10 mouse cellular contexts compared by ENCODE assay signal in the genomic region with DNA sequence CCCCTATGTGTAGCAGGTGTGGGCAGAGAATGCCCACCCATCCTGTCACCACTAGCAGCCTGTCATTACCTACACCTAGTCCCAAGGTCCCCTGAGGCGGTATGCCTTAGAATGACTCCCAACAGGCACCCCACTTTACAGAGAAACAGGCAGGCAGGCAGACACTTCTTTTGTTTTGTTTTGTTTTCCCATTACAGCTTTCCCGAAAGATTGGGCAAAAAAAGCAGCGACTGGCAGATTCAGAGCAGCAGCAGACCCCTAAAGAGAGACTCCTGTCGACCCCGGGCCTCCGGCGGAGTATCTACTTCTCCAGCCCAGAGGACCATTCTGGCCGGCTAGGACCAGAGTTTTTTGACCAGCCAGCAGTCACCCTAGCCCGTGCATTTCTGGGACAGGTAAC. TPM values are rescaled to one million over a fixed set of nuclear protein-coding genes. Genes with fewer than 3 reads are reported as not detected.
DNase-seq lines count a peak whose midpoint lies in the region; ATAC-seq and TF ChIP-seq lines count a peak whose summit lies in the region.
"Had no signal": no experiment of that assay in that cellular context is flagged by ENCODE, and none has a peak within 500 bp of the region (broad histone marks: within the 10 kb centered on the region; RNA-seq: fewer than 3 reads in every experiment).

No protein-coding gene starts in this region.

- no peak for TF ChIP-seq RAD21 in CH12.LX (IDR thresholded peaks at IDR 0.05; ENCODE audit: low read depth, low read length)

- no peak for TF ChIP-seq CTCF in CH12.LX (conservative IDR thresholded peaks at IDR 0.05 in 1 of 2, IDR thresholded peaks at IDR 0.05 in 1 of 2; ENCODE audit: low read depth in 2 of 2, low read length in 2 of 2)

- TF ChIP-seq POLR2A in CH12.LX (IDR thresholded peaks at IDR 0.05; ENCODE audit: low read depth, low read length), result no peak

- H3K9ac ChIP-seq in heart, embryonic 13.5 days, result peak overlapping the region; percentile 90; the same call in 1 of the 2 replicates
- no peak overlapping the region; the same call in 1 of the 2 replicates for H3K9ac ChIP-seq in CH12.LX (ENCODE audit: insufficient read depth, low read depth)
- H3K9ac ChIP-seq in forebrain, embryonic 13.5 days, result no peak overlapping the region
- H3K9ac ChIP-seq in liver, embryonic 16.5 days (ENCODE audit: low read depth, low read length), result peak overlapping the region; percentile 91; the same call in 1 of the 2 replicates

- peaks cover 51% of the 10 kb centered on the region for H3K4me1 ChIP-seq in heart, embryonic 13.5 days
- peaks cover 5 to 55% of the 10 kb centered on the region in 2 experiments for H3K4me1 ChIP-seq in CH12.LX (ENCODE audit: control insufficient read depth in 1 of 2, insufficient read depth in 2 of 2)
- peaks cover 36% of the 10 kb centered on the region for H3K4me1 ChIP-seq in forebrain, embryonic 13.5 days
- peaks cover 28% of the 10 kb centered on the region for H3K4me1 ChIP-seq in liver, embryonic 16.5 days (ENCODE audit: control insufficient read depth, low read depth, low read length)

- in situ Hi-C loops in CH12.LX (cut with MboI; ENCODE audit: low pct_ligation_motif_present, low pct_unique_long_range_greater_than_20kb, low sequenced_read_pairs), result no loop called here

- dilution Hi-C loops in CH12.LX (cut with MboI; ENCODE audit: extremely low pct_ligation_motif_present, extremely low pct_unique_long_range_greater_than_20kb, low sequenced_read_pairs), result no loop called here

- no peaks in the 10 kb centered on the region for H3K79me2 ChIP-seq in CH12.LX (replicated peaks; ENCODE audit: control insufficient read depth, extremely low read depth, insufficient read depth, poor library complexity, severe bottlenecking)

- no peak for TF ChIP-seq EP300 in CH12.LX (IDR thresholded peaks at IDR 0.05; ENCODE audit: low read length)

- no peak for DNase-seq in heart, adult 9 months (ENCODE audit: low spot score in 2 of 2)
- no peak for DNase-seq in CH12.LX (ENCODE audit: extremely low read depth)
- DNase-seq: kidney, adult 2 months had no signal

- no peaks in the 10 kb centered on the region for H3K9me3 ChIP-seq in heart, embryonic 13.5 days
- H3K9me3 ChIP-seq in CH12.LX (replicated peaks; ENCODE audit: low read length), result peaks cover 3% of the 10 kb centered on the region
- no peaks in the 10 kb centered on the region for H3K9me3 ChIP-seq in forebrain, embryonic 13.5 days (replicated peaks)
- no peaks in the 10 kb centered on the region for H3K9me3 ChIP-seq in liver, embryonic 16.5 days (replicated peaks; ENCODE audit: control insufficient read depth, low read length)

- H3K4me2 ChIP-seq in heart, embryonic 13.5 days, result peak overlapping the region; percentile 82
- H3K4me2 ChIP-seq in CH12.LX (ENCODE audit: insufficient read depth, low read depth, poor library complexity, severe bottlenecking), result peak overlapping the region; percentile 83; the same call in 1 of the 2 replicates
- H3K4me2 ChIP-seq in forebrain, embryonic 13.5 days, result peak overlapping the region; percentile 77
- peak overlapping the region; percentile 71 for H3K4me2 ChIP-seq in liver, embryonic 16.5 days (ENCODE audit: low read depth, low read length)

- 86% methylated on average over 9 of the region's 9 CpGs for WGBS in heart, embryonic 13.5 days
- 87% methylated on average over 9 of the region's 9 CpGs for WGBS in forebrain, embryonic 13.5 days
- 83% methylated on average over 9 of the region's 9 CpGs for WGBS in liver, embryonic 16.5 days (ENCODE audit: insufficient replicate concordance)

- no peak overlapping the region for H3K4me3 ChIP-seq in heart, embryonic 13.5 days
- H3K4me3 ChIP-seq in CH12.LX (replicated peaks in 1 of 3; ENCODE audit: low read depth in 2 of 3, low read length in 2 of 3, poor library complexity in 1 of 3), result no peak overlapping the region
- H3K4me3 ChIP-seq in forebrain, embryonic 13.5 days, result no peak overlapping the region
- H3K4me3 ChIP-seq in liver, embryonic 16.5 days (ENCODE audit: low read depth, low read length), result peak overlapping the region; percentile 78

- H3K27ac ChIP-seq in heart, embryonic 13.5 days (replicated peaks), result no peak overlapping the region
- no peak overlapping the region for H3K27ac ChIP-seq in CH12.LX (ENCODE audit: insufficient read depth, low read depth)
- no peak overlapping the region for H3K27ac ChIP-seq in forebrain, embryonic 13.5 days
- H3K27ac ChIP-seq in liver, embryonic 16.5 days (ENCODE audit: low read length), result peak overlapping the region; percentile 11; the same call in 1 of the 2 replicates

- ATAC-seq in heart, embryonic 13.5 days (ENCODE audit: extremely low read depth, insufficient number of reproducible peaks, low FRiP score, low TSS enrichment), result no peak
- no peak for ATAC-seq in forebrain, embryonic 13.5 days
- ATAC-seq in liver, embryonic 16.5 days (ENCODE audit: low read depth), result no peak
- ATAC-seq in frontal cortex, adult (ENCODE audit: low TSS enrichment), result no peak
- ATAC-seq in megakaryocyte-erythroid progenitor cell, adult 5-6 weeks (replicated peaks; ENCODE audit: low FRiP score, low TSS enrichment, poor library complexity, severe bottlenecking), result no peak
- ATAC-seq in cerebellum, adult (ENCODE audit: insufficient number of reproducible peaks, low FRiP score, low TSS enrichment), result no peak

- peaks cover 45% of the 10 kb centered on the region for H3K36me3 ChIP-seq in heart, embryonic 13.5 days
- H3K36me3 ChIP-seq in CH12.LX (replicated peaks in 1 of 2; ENCODE audit: control insufficient read depth in 1 of 2, insufficient read depth in 1 of 2, low read length in 1 of 2), result peaks cover 34 to 51% of the 10 kb centered on the region in 2 experiments
- peaks cover 40% of the 10 kb centered on the region for H3K36me3 ChIP-seq in forebrain, embryonic 13.5 days (ENCODE audit: poor library complexity, severe bottlenecking)
- H3K36me3 ChIP-seq in liver, embryonic 16.5 days (ENCODE audit: control insufficient read depth, insufficient read depth), result peaks cover 32% of the 10 kb centered on the region

- no peaks in the 10 kb centered on the region for H3K27me3 ChIP-seq in heart, embryonic 13.5 days (replicated peaks)
- peaks cover 17% of the 10 kb centered on the region for H3K27me3 ChIP-seq in CH12.LX (replicated peaks)
- peaks cover 25% of the 10 kb centered on the region for H3K27me3 ChIP-seq in forebrain, embryonic 13.5 days
- peaks cover 32% of the 10 kb centered on the region for H3K27me3 ChIP-seq in liver, embryonic 16.5 days (ENCODE audit: control insufficient read depth, insufficient read depth, low read depth, low read length)

RNA-seq across cellular contexts. Expression of a gene that starts 1.2 kb away (rescaled TPM):
- 19.7 and 21.2 TPM in 2 replicates for polyA plus RNA-seq in heart, embryonic 13.5 days (2015; fragmentation: Nextera tagmentation; extraction: Ambion mirVana)
- total RNA-seq in CH12.LX (2012; rRNA removed) (40.3 and 41.9 TPM in 2 replicates), CH12.LX (2014; rRNA removed) (36.2 and 39.1 TPM in 2 replicates)
- 39.6 and 41.5 TPM in 2 replicates for polyA plus RNA-seq in CH12.LX (2012; ENCODE audit: insufficient read length, low read depth)
- polyA plus RNA-seq in forebrain, embryonic 13.5 days (2015; fragmentation: Nextera tagmentation; extraction: Ambion mirVana), result 24.9 and 30.6 TPM in 2 replicates
- 18.5 and 19.6 TPM in 2 replicates for polyA plus RNA-seq in liver, embryonic 16.5 days (2015; fragmentation: Nextera tagmentation; extraction: Ambion mirVana)
- 11.1 and 18.5 TPM in 2 replicates for total RNA-seq in megakaryocyte-erythroid progenitor cell, adult 5-6 weeks (2014; fragmentation: Nextera tagmentation)
- total RNA-seq in megakaryocyte-erythroid progenitor cell, adult 5-6 weeks (2017), result 8.9 and 10.8 TPM in 2 replicates

RNA-seq across cellular contexts. Expression of a gene that starts 5.5 kb away (rescaled TPM):
- 34.1 and 34.8 TPM in 2 replicates for polyA plus RNA-seq in heart, embryonic 13.5 days (2015; fragmentation: Nextera tagmentation; extraction: Ambion mirVana)
- total RNA-seq in CH12.LX (2012; rRNA removed) (30.1 and 37.6 TPM in 2 replicates), CH12.LX (2014; rRNA removed) (24.7 TPM in 2 replicates)
- 27.2 and 34.2 TPM in 2 replicates for polyA plus RNA-seq in CH12.LX (2012; ENCODE audit: insufficient read length, low read depth)
- polyA plus RNA-seq in forebrain, embryonic 13.5 days (2015; fragmentation: Nextera tagmentation; extraction: Ambion mirVana), result 9.7 and 12.3 TPM in 2 replicates
- 5.8 and 6.5 TPM in 2 replicates for polyA plus RNA-seq in liver, embryonic 16.5 days (2015; fragmentation: Nextera tagmentation; extraction: Ambion mirVana)
- 0.87 TPM in 1 of 2 replicates, not detected in the other for total RNA-seq in megakaryocyte-erythroid progenitor cell, adult 5-6 weeks (2014; fragmentation: Nextera tagmentation)
- total RNA-seq in megakaryocyte-erythroid progenitor cell, adult 5-6 weeks (2017), result 0.76 TPM in 1 of 2 replicates, not detected in the other

RNA-seq across cellular contexts. Expression of a gene that starts 22.3 kb away (rescaled TPM):
- 44.9 and 46.7 TPM in 2 replicates for polyA plus RNA-seq in heart, embryonic 13.5 days (2015; fragmentation: Nextera tagmentation; extraction: Ambion mirVana)
- total RNA-seq in CH12.LX (2012; rRNA removed) (113 and 123 TPM in 2 replicates), CH12.LX (2014; rRNA removed) (162 and 208 TPM in 2 replicates)
- polyA plus RNA-seq in CH12.LX (2012; ENCODE audit: insufficient read length, low read depth), result 106 and 131 TPM in 2 replicates
- polyA plus RNA-seq in forebrain, embryonic 13.5 days (2015; fragmentation: Nextera tagmentation; extraction: Ambion mirVana), result 61.3 and 64.9 TPM in 2 replicates
- 58.1 and 63.4 TPM in 2 replicates for polyA plus RNA-seq in liver, embryonic 16.5 days (2015; fragmentation: Nextera tagmentation; extraction: Ambion mirVana)
- total RNA-seq in megakaryocyte-erythroid progenitor cell, adult 5-6 weeks (2014; fragmentation: Nextera tagmentation), result 44.9 and 56.4 TPM in 2 replicates
- total RNA-seq in megakaryocyte-erythroid progenitor cell, adult 5-6 weeks (2017), result 42.0 and 59.1 TPM in 2 replicates

RNA-seq across cellular contexts. Expression of a gene that starts 27.5 kb away (rescaled TPM):
- polyA plus RNA-seq in heart, embryonic 13.5 days (2015; fragmentation: Nextera tagmentation; extraction: Ambion mirVana), result 0.15 TPM in 1 of 2 replicates, not detected in the other
- total RNA-seq in CH12.LX (2012; rRNA removed) (16.8 and 20.0 TPM in 2 replicates), CH12.LX (2014; rRNA removed) (51.6 and 52.1 TPM in 2 replicates)
- 45.3 and 47.5 TPM in 2 replicates for polyA plus RNA-seq in CH12.LX (2012; ENCODE audit: insufficient read length, low read depth)
- polyA plus RNA-seq in forebrain, embryonic 13.5 days (2015; fragmentation: Nextera tagmentation; extraction: Ambion mirVana), result not detected in 2 replicates
- not detected in 2 replicates for polyA plus RNA-seq in liver, embryonic 16.5 days (2015; fragmentation: Nextera tagmentation; extraction: Ambion mirVana)
- total RNA-seq in megakaryocyte-erythroid progenitor cell, adult 5-6 weeks (2014; fragmentation: Nextera tagmentation), result not detected in 2 replicates
- total RNA-seq in megakaryocyte-erythroid progenitor cell, adult 5-6 weeks (2017), result 0.19 TPM in 1 of 2 replicates, not detected in the other
- polyA plus RNA-seq: limb, embryonic 11.5 days had no signal

RNA-seq across cellular contexts. Expression of a gene that starts 40.0 kb away (rescaled TPM):
- polyA plus RNA-seq in heart, embryonic 13.5 days (2015; fragmentation: Nextera tagmentation; extraction: Ambion mirVana), result 33.4 and 34.9 TPM in 2 replicates
- total RNA-seq in CH12.LX (2012; rRNA removed) (51.7 and 58.7 TPM in 2 replicates), CH12.LX (2014; rRNA removed) (43.1 and 47.9 TPM in 2 replicates)
- polyA plus RNA-seq in CH12.LX (2012; ENCODE audit: insufficient read length, low read depth), result 66.8 and 79.8 TPM in 2 replicates
- 48.3 and 54.2 TPM in 2 replicates for polyA plus RNA-seq in forebrain, embryonic 13.5 days (2015; fragmentation: Nextera tagmentation; extraction: Ambion mirVana)
- 30.8 and 31.5 TPM in 2 replicates for polyA plus RNA-seq in liver, embryonic 16.5 days (2015; fragmentation: Nextera tagmentation; extraction: Ambion mirVana)
- total RNA-seq in megakaryocyte-erythroid progenitor cell, adult 5-6 weeks (2014; fragmentation: Nextera tagmentation), result 45.7 and 65.0 TPM in 2 replicates
- 12.9 and 35.6 TPM in 2 replicates for total RNA-seq in megakaryocyte-erythroid progenitor cell, adult 5-6 weeks (2017)

Comparison
In these comparisons a context has a peak if more than half of its experiments do, and no peak if none do; other contexts are left out.
1. H3K9ac ChIP-seq: peak in heart, embryonic 13.5 days (single experiment) and liver, embryonic 16.5 days (single experiment); none in CH12.LX (single experiment) and forebrain, embryonic 13.5 days (single experiment).
2. Peak in every context shown above with its lines, with median percentiles within 50 percentile points of each other: H3K4me2 ChIP-seq.